Mouse (Mus musculus) kidney, postnatal 14 days (tissue): ENCODE data around the gene Trmt2a.

Source experiments
- DNase-seq: peaks from one replicate; pipeline ENCODE4 v3.0.0; 2022; ENCODE audit warnings: mixed read lengths

Gene Trmt2a

GRCm38 (mm10) chr16:18233451-18233850 is 15.0 kb upstream of the Trmt2a start:
- DNase-seq, result no peak

- DNase-seq, result no peak
Measured at GRCm38 (mm10) chr16:18233919-18234670, 14.4 kb upstream of the Trmt2a start.

- DNase-seq, result peak; percentile 89
Measured at GRCm38 (mm10) chr16:18234671-18235388, 13.6 kb upstream of the Trmt2a start, which contains the start of gene Zdhhc8. Zdhhc8 (minus strand) TSS chr16:18235136.

- DNase-seq, result peak; percentile 84
Measured at GRCm38 (mm10) chr16:18235389-18236065, 13.0 kb upstream of the Trmt2a start.

GRCm38 (mm10) chr16:18236676-18237501 is 11.6 kb upstream of the Trmt2a start:
- no peak for DNase-seq

- DNase-seq, result no peak
Measured at GRCm38 (mm10) chr16:18241581-18241980, 6.9 kb upstream of the Trmt2a start.

GRCm38 (mm10) chr16:18247521-18248399 is 719 bp upstream of the Trmt2a start:
- DNase-seq, result no peak

GRCm38 (mm10) chr16:18249364-18249967 is 987 bp downstream of the Trmt2a start:
- DNase-seq, result peak; percentile 48

- DNase-seq, result no peak
Measured at GRCm38 (mm10) chr16:18250231-18250630, 1.8 kb downstream of the Trmt2a start.

- DNase-seq, result no peak
Measured at GRCm38 (mm10) chr16:18250828-18251790, 2.6 kb downstream of the Trmt2a start.

- DNase-seq, result no peak
Measured at GRCm38 (mm10) chr16:18252736-18253135, 4.3 kb downstream of the Trmt2a start.

- no peak for DNase-seq
Measured at GRCm38 (mm10) chr16:18253866-18254265, 5.4 kb downstream of the Trmt2a start.

GRCm38 (mm10) chr16:18258221-18258620 is 9.7 kb downstream of the Trmt2a start, which contains the start of gene Gm49776:
Gm49776 (minus strand) TSS chr16:18258321.
- no peak for DNase-seq

- DNase-seq, result no peak
Measured at GRCm38 (mm10) chr16:18265024-18265423, 16.5 kb downstream of the Trmt2a start.

GRCm38 (mm10) chr16:18268182-18268581 is 19.7 kb downstream of the Trmt2a start:
- no peak for DNase-seq

- no peak for DNase-seq
Measured at GRCm38 (mm10) chr16:18275166-18275565, 26.7 kb downstream of the Trmt2a start.

GRCm38 (mm10) chr16:18288166-18288565 is 39.7 kb downstream of the Trmt2a start:
- DNase-seq, result peak; percentile 8

- no peak for DNase-seq
Measured at GRCm38 (mm10) chr16:18288581-18289061, 40.1 kb downstream of the Trmt2a start.

- DNase-seq, result peak; percentile 99
Measured at GRCm38 (mm10) chr16:18289067-18289588, 40.6 kb downstream of the Trmt2a start, which contains the start of gene Dgcr8. Dgcr8 (minus strand) TSS chr16:18289246.
